Mouse (Mus musculus): Measurements from ENCODE around the gene 3830403N18Rik. TPM values are rescaled to one million over a fixed set of nuclear protein-coding genes. Genes with fewer than 3 reads are reported as not detected.
"Not testable (repeated sequence)": the region's sequence is repeated elsewhere in the genome, so short reads cannot be mapped to it uniquely, and the experiment has no call there.

The 3830403N18Rik gene
- polyA plus RNA-seq (2017; shearing (Covaris generic)) = 1 to 10 TPM in 1 of 2 experiments, not detected in 1; 3.1 TPM

DNA sequence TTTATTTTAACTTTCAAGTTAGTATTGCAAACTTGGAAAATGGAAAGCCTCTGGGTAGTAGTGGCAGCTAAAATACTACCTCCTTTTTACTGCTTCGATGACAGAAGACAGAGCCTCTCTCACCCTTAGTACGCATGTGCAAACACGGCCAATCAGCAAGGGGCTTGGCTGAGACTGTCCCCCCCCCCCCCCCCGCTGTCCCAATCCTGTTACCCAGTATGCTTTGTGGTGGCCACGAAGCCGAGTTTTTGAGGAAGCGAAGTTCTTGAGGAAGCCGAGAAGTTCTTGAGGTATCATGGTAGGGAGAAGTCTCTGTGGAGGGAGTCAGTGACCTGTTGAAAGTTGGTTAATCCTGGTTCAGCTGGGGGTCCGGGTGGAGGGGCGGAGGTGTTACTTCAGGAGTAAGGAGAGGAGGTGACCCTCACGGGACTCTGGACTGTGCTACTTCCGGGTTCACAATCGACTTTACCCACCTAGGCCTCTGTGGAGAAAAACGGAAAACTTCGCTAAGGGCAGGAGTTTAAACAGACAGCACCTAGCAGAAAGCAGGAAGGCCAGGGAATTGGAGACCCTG, at the start of gene 3830403N18Rik:
TSS of gene 3830403N18Rik (plus strand) at position 237 of the 574 bp plus-strand sequence.
- ATAC-seq = not testable (repeated sequence)

DNA sequence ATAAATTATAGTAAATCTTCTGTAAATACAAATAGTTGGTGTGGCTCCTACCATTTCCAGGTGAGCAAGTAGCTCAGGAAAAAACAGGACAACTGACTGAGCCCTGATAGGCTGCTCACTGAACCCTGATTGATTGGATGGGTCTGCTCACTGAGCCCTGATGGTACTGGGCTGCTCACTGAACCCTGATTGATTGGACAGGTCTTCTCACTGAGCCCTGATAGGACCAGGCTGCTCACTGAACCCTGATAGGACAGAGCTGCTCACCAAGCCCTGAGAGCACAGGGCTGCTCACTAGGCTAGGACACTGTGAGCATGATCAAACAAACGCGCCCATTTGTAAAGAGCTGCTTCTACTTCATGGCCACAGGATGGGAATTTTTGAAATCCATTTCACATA, 15.0 kb downstream of the 3830403N18Rik start:
- no peak for ATAC-seq

DNA sequence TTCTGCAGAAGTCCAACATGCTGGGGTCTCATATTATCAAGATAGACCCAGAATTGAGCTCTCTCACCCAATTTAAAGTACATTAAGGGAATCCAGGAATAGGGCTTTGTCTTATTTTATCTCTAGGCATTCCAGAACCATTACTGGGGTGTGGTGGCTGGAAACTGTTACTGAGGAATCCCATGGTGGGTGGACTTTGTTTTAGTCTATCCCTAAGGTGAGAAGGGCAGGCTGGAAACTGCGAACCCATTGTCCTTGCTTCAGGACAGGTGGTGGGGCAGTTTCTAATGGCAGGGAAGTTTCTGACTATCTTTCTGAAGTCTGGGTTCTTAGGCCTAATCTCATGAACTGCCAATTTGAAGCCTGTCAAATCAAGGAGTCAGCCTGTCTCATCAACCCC, 50.1 kb downstream of the 3830403N18Rik start:
- not testable (repeated sequence) for ATAC-seq

Other genes with a start within 250 kb of the 3830403N18Rik start
- gene Gm773, start 76.3 kb downstream of the 3830403N18Rik start, polyA plus RNA-seq (2017; shearing (Covaris generic)) = not detected
- under 1 TPM; 0.12 to 0.84 TPM for gene Zfp449, start 209.8 kb downstream of the 3830403N18Rik start, polyA plus RNA-seq (2017; shearing (Covaris generic))
- gene Smim10l2a, start 238.0 kb downstream of the 3830403N18Rik start, polyA plus RNA-seq (2017; shearing (Covaris generic)) = 1 to 10 TPM; 2.6 to 3.7 TPM

Measured in activated CD4-positive, CD25-positive, alpha-beta regulatory T cell, adult 4 months (primary cell).